Mouse (Mus musculus): ENCODE data around the gene Vstm4. TPM values are rescaled to one million over a fixed set of nuclear protein-coding genes. Genes with fewer than 3 reads are reported as not detected.

Vstm4 gene
- polyA plus RNA-seq, 1 experiment, result not detected

GRCm38 (mm10) chr14:32827165-32827564 is 29.4 kb upstream of the Vstm4 start:
- Histone ChIP-seq H3ac (ENCODE audit: control insufficient read depth, insufficient read length, low read depth) (no peak overlapping the region), H3K4me3 (ENCODE audit: insufficient read depth, poor library complexity, severe bottlenecking) (no peak overlapping the region), H3K79me3 (ENCODE audit: low read depth) (no peaks in the 10 kb centered on the region), H3K27me3 (ENCODE audit: control insufficient read depth, insufficient read depth, insufficient read length) (peaks cover 20% of the 10 kb centered on the region), H3K79me2 (ENCODE audit: control insufficient read depth, insufficient read depth) (no peaks in the 10 kb centered on the region), H3K36me3 (ENCODE audit: control insufficient read depth, insufficient read depth) (no peaks in the 10 kb centered on the region)
- no peak for TF ChIP-seq CTCF (IDR thresholded peaks at IDR 0.05; ENCODE audit: control insufficient read depth, insufficient read depth, insufficient read length)
- TF ChIP-seq USF1 (IDR thresholded peaks at IDR 0.05; ENCODE audit: low read depth), result no peak
- no peak for TF ChIP-seq CEBPB (IDR thresholded peaks at IDR 0.05; ENCODE audit: low read depth)
- TF ChIP-seq FOSL1 (IDR thresholded peaks at IDR 0.05; ENCODE audit: insufficient read depth, low read length, poor library complexity, severe bottlenecking), result no peak
- TF ChIP-seq MYOG (IDR thresholded peaks at IDR 0.05; ENCODE audit: control insufficient read depth, extremely low read depth, insufficient read length), result no peak
- no peak for TF ChIP-seq MYOD1 (IDR thresholded peaks at IDR 0.05; ENCODE audit: control insufficient read depth, insufficient read length, low read depth)
- no peak for TF ChIP-seq MAX (IDR thresholded peaks at IDR 0.05)

GRCm38 (mm10) chr14:32827994-32828650 is 28.4 kb upstream of the Vstm4 start:
- Histone ChIP-seq H3K4me3 (ENCODE audit: insufficient read depth, poor library complexity, severe bottlenecking) (no peak overlapping the region), H3K79me3 (ENCODE audit: low read depth) (no peaks in the 10 kb centered on the region), H3ac (ENCODE audit: control insufficient read depth, insufficient read length, low read depth) (no peak overlapping the region), H3K79me2 (ENCODE audit: control insufficient read depth, insufficient read depth) (no peaks in the 10 kb centered on the region), H3K27me3 (ENCODE audit: control insufficient read depth, insufficient read depth, insufficient read length) (peaks cover 25% of the 10 kb centered on the region), H3K36me3 (ENCODE audit: control insufficient read depth, insufficient read depth) (no peaks in the 10 kb centered on the region)
- TF ChIP-seq MYOG (IDR thresholded peaks at IDR 0.05; ENCODE audit: control insufficient read depth, extremely low read depth, insufficient read length) (no peak), MAX (IDR thresholded peaks at IDR 0.05) (no peak), FOSL1 (IDR thresholded peaks at IDR 0.05; ENCODE audit: insufficient read depth, low read length, poor library complexity, severe bottlenecking) (no peak), CEBPB (IDR thresholded peaks at IDR 0.05; ENCODE audit: low read depth) (no peak), MYOD1 (IDR thresholded peaks at IDR 0.05; ENCODE audit: control insufficient read depth, insufficient read length, low read depth) (no peak), CTCF (IDR thresholded peaks at IDR 0.05; ENCODE audit: control insufficient read depth, insufficient read depth, insufficient read length) (no peak), USF1 (IDR thresholded peaks at IDR 0.05; ENCODE audit: low read depth) (no peak)

- no peak within 1 kb of the TSS for H3K4me3 ChIP-seq (ENCODE audit: insufficient read depth, poor library complexity, severe bottlenecking)
- peaks cover 46% of the 10 kb centered on the region for H3K27me3 ChIP-seq (ENCODE audit: control insufficient read depth, insufficient read depth, insufficient read length)
- H3ac ChIP-seq (ENCODE audit: control insufficient read depth, insufficient read length, low read depth), result no peak within 1 kb of the TSS
- no peaks in the 10 kb centered on the region for H3K79me2 ChIP-seq (ENCODE audit: control insufficient read depth, insufficient read depth)
- no peaks in the 10 kb centered on the region for H3K79me3 ChIP-seq (ENCODE audit: low read depth)
- no peak for TF ChIP-seq CTCF (IDR thresholded peaks at IDR 0.05; ENCODE audit: control insufficient read depth, insufficient read depth, insufficient read length)
- no peak for TF ChIP-seq MYOD1 (IDR thresholded peaks at IDR 0.05; ENCODE audit: control insufficient read depth, insufficient read length, low read depth)
- TF ChIP-seq FOSL1 (IDR thresholded peaks at IDR 0.05; ENCODE audit: insufficient read depth, low read length, poor library complexity, severe bottlenecking), result no peak
- TF ChIP-seq MYOG (IDR thresholded peaks at IDR 0.05; ENCODE audit: control insufficient read depth, extremely low read depth, insufficient read length), result no peak
- no peak for TF ChIP-seq USF1 (IDR thresholded peaks at IDR 0.05; ENCODE audit: low read depth)
- no peak for TF ChIP-seq CEBPB (IDR thresholded peaks at IDR 0.05; ENCODE audit: low read depth)
- no peak for TF ChIP-seq MAX (IDR thresholded peaks at IDR 0.05)
- H3K36me3 ChIP-seq (ENCODE audit: control insufficient read depth, insufficient read depth), result no peaks in the 10 kb centered on the region
Measured at GRCm38 (mm10) chr14:32833847-32834246, 22.7 kb upstream of the Vstm4 start, which contains the start of gene Fam170b. Fam170b (plus strand) TSS chr14:32833962.

- H3K27me3 ChIP-seq (ENCODE audit: control insufficient read depth, insufficient read depth, insufficient read length), result peaks cover 49% of the 10 kb centered on the region
- H3K79me2 ChIP-seq (ENCODE audit: control insufficient read depth, insufficient read depth), result no peaks in the 10 kb centered on the region
- H3K4me3 ChIP-seq (ENCODE audit: insufficient read depth, poor library complexity, severe bottlenecking), result no peak overlapping the region
- H3K79me3 ChIP-seq (ENCODE audit: low read depth), result no peaks in the 10 kb centered on the region
- no peak overlapping the region for H3ac ChIP-seq (ENCODE audit: control insufficient read depth, insufficient read length, low read depth)
- no peaks in the 10 kb centered on the region for H3K36me3 ChIP-seq (ENCODE audit: control insufficient read depth, insufficient read depth)
- no peak for TF ChIP-seq CTCF (IDR thresholded peaks at IDR 0.05; ENCODE audit: control insufficient read depth, insufficient read depth, insufficient read length)
- TF ChIP-seq MYOD1 (IDR thresholded peaks at IDR 0.05; ENCODE audit: control insufficient read depth, insufficient read length, low read depth), result no peak
- TF ChIP-seq MAX (IDR thresholded peaks at IDR 0.05), result no peak
- no peak for TF ChIP-seq USF1 (IDR thresholded peaks at IDR 0.05; ENCODE audit: low read depth)
- TF ChIP-seq FOSL1 (IDR thresholded peaks at IDR 0.05; ENCODE audit: insufficient read depth, low read length, poor library complexity, severe bottlenecking), result no peak
- no peak for TF ChIP-seq MYOG (IDR thresholded peaks at IDR 0.05; ENCODE audit: control insufficient read depth, extremely low read depth, insufficient read length)
- no peak for TF ChIP-seq CEBPB (IDR thresholded peaks at IDR 0.05; ENCODE audit: low read depth)
Measured at GRCm38 (mm10) chr14:32835181-32835580, 21.4 kb upstream of the Vstm4 start.

GRCm38 (mm10) chr14:32835596-32835995 is 21.0 kb upstream of the Vstm4 start:
- no peaks in the 10 kb centered on the region for H3K79me3 ChIP-seq (ENCODE audit: low read depth)
- H3K4me3 ChIP-seq (ENCODE audit: insufficient read depth, poor library complexity, severe bottlenecking), result no peak overlapping the region
- no peak overlapping the region for H3ac ChIP-seq (ENCODE audit: control insufficient read depth, insufficient read length, low read depth)
- TF ChIP-seq FOSL1 (IDR thresholded peaks at IDR 0.05; ENCODE audit: insufficient read depth, low read length, poor library complexity, severe bottlenecking), result no peak
- no peak for TF ChIP-seq USF1 (IDR thresholded peaks at IDR 0.05; ENCODE audit: low read depth)
- TF ChIP-seq MYOD1 (IDR thresholded peaks at IDR 0.05; ENCODE audit: control insufficient read depth, insufficient read length, low read depth), result no peak
- TF ChIP-seq CTCF (IDR thresholded peaks at IDR 0.05; ENCODE audit: control insufficient read depth, insufficient read depth, insufficient read length), result no peak
- no peaks in the 10 kb centered on the region for H3K79me2 ChIP-seq (ENCODE audit: control insufficient read depth, insufficient read depth)
- H3K27me3 ChIP-seq (ENCODE audit: control insufficient read depth, insufficient read depth, insufficient read length), result peaks cover 49% of the 10 kb centered on the region
- H3K36me3 ChIP-seq (ENCODE audit: control insufficient read depth, insufficient read depth), result no peaks in the 10 kb centered on the region
